Mouse (Mus musculus) CH12.LX (cell line): ENCODE results near the gene Sema3f.

ENCODE experiments used
- CTCF ChIP-seq, 2 experiments: IDR thresholded peaks in 1 of 2; conservative IDR thresholded peaks in 1 of 2; 2 replicates each; pipeline ENCODE4 v1.5.1; 2011 to 2012; ENCODE audit warnings: low read depth in 2 of 2, low read length in 2 of 2, improper control_type of control experiment in 1 of 2, inconsistent platforms in 1 of 2, mild to moderate bottlenecking in 1 of 2, moderate library complexity in 1 of 2
- MAZ ChIP-seq: IDR thresholded peaks from 2 replicates; pipeline ENCODE4 v1.6.1; 2012; ENCODE audit warnings: low read depth, mild to moderate bottlenecking, inconsistent platforms, low read length, improper control_type of control experiment, moderate library complexity
- POLR2A ChIP-seq: IDR thresholded peaks from 2 replicates; pipeline ENCODE4 v1.6.1; 2011; ENCODE audit warnings: low read depth, mild to moderate bottlenecking, improper control_type of control experiment, low read length
- RAD21 ChIP-seq: IDR thresholded peaks from 2 replicates; pipeline ENCODE4 v1.6.1; 2011; ENCODE audit warnings: low read depth, mild to moderate bottlenecking, low read length, improper control_type of control experiment, moderate library complexity
- SIN3A ChIP-seq: IDR thresholded peaks from 2 replicates; pipeline ENCODE4 v1.6.1; 2012; ENCODE audit warnings: low read length, improper control_type of control experiment, inconsistent platforms
- TCF12 ChIP-seq: IDR thresholded peaks from 2 replicates; pipeline ENCODE4 v1.6.1; 2014; ENCODE audit warnings: low read depth, mild to moderate bottlenecking, inconsistent platforms, low read length, improper control_type of control experiment
- USF1 ChIP-seq: IDR thresholded peaks from 2 replicates; pipeline ENCODE4 v1.6.1; 2014; ENCODE audit warnings: low read depth, mild to moderate bottlenecking, inconsistent platforms, low read length, improper control_type of control experiment
- ZKSCAN1 ChIP-seq: IDR thresholded peaks from 2 replicates; pipeline ENCODE4 v1.6.1; 2012; ENCODE audit warnings: low read depth, inconsistent platforms, low read length, improper control_type of control experiment, borderline replicate concordance
- ZMIZ1 ChIP-seq: IDR thresholded peaks from 2 replicates; pipeline ENCODE4 v1.6.1; 2012; ENCODE audit warnings: low read depth, mild to moderate bottlenecking, inconsistent platforms, low read length, improper control_type of control experiment

DNA sequence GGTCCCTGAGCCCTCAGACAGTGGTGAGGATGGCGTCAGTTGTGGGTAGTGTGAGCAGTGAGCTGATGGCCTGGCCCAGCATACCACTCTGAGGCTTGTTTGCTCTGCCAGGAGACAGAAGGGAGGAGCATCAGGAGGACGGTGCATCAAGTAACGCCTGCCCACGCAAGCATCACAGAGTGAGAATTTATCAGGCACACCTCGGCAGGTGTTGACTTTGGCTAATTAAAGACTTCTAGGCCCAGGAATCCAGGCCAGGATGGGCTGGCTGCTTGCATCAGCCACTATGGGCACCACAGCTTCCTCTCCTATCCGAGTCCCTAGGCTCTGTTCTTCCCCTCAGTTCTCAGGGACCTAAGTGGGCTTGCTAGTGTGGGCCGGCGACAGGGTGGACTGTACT is 47.9 kb downstream of the Sema3f start:
- TF ChIP-seq POLR2A, result no peak
- no peak for TF ChIP-seq TCF12
- TF ChIP-seq RAD21, result no peak
- TF ChIP-seq SIN3A, result no peak
- TF ChIP-seq CTCF (conservative IDR thresholded peaks at IDR 0.05 in 1 of 2, IDR thresholded peaks at IDR 0.05 in 1 of 2; ENCODE audit: low read depth in 2 of 2, low read length in 2 of 2), result no peak
- no peak for TF ChIP-seq ZKSCAN1
- no peak for TF ChIP-seq MAZ
- TF ChIP-seq USF1, result no peak
- TF ChIP-seq ZMIZ1, result no peak
